Mouse (Mus musculus): Measurements from ENCODE around the gene Fam222b. TPM values are rescaled to one million over a fixed set of nuclear protein-coding genes. Genes with fewer than 3 reads are reported as not detected.
"Not testable (repeated sequence)": the region's sequence is repeated elsewhere in the genome, so short reads cannot be mapped to it uniquely, and the experiment has no call there.

The Fam222b gene
- polyA plus RNA-seq, 1 experiment from 2014 or later, result 15.7 TPM

GRCm38 (mm10) chr11:78122815-78123214, 28.4 kb downstream of the Fam222b start:
- WGBS, result 98% methylated on average over 4 of the region's 4 CpGs
- Histone ChIP-seq H3K9me3 (no peaks in the 10 kb centered on the region), H3K27me3 (no peaks in the 10 kb centered on the region), H3K9ac (no peak overlapping the region), H3K27ac (no peak overlapping the region), H3K4me2 (replicated peaks) (no peak overlapping the region), H3K4me1 (peaks cover 10% of the 10 kb centered on the region; the same call in 1 of the 2 replicates), H3K4me3 (no peak overlapping the region), H3K36me3 (no peaks in the 10 kb centered on the region)
- ATAC-seq (ENCODE audit: insufficient number of reproducible peaks, insufficient read depth, low FRiP score, low TSS enrichment), result no peak

- Histone ChIP-seq H3K9ac (no peak overlapping the region), H3K9me3 (no peaks in the 10 kb centered on the region), H3K36me3 (no peaks in the 10 kb centered on the region), H3K4me1 (peaks cover 8% of the 10 kb centered on the region; the same call in 1 of the 2 replicates), H3K27ac (no peak overlapping the region), H3K4me2 (replicated peaks) (no peak overlapping the region), H3K27me3 (no peaks in the 10 kb centered on the region), H3K4me3 (no peak overlapping the region)
- ATAC-seq (ENCODE audit: insufficient number of reproducible peaks, insufficient read depth, low FRiP score, low TSS enrichment), result no peak
Observed at GRCm38 (mm10) chr11:78123782-78124181, 29.3 kb downstream of the Fam222b start.

GRCm38 (mm10) chr11:78125691-78126090, 31.2 kb downstream of the Fam222b start:
- Histone ChIP-seq H3K9me3 (no peaks in the 10 kb centered on the region), H3K4me1 (peaks cover 3% of the 10 kb centered on the region; the same call in 1 of the 2 replicates), H3K4me3 (no peak overlapping the region), H3K4me2 (replicated peaks) (no peak overlapping the region), H3K27me3 (no peaks in the 10 kb centered on the region), H3K36me3 (no peaks in the 10 kb centered on the region), H3K9ac (no peak overlapping the region), H3K27ac (no peak overlapping the region)
- 78% methylated on average over 6 of the region's 6 CpGs for WGBS
- ATAC-seq (ENCODE audit: insufficient number of reproducible peaks, insufficient read depth, low FRiP score, low TSS enrichment), result no peak

- no peak overlapping the region for H3K9ac ChIP-seq
- peaks cover 3% of the 10 kb centered on the region; the same call in 1 of the 2 replicates for H3K4me1 ChIP-seq
- WGBS, result 74% methylated on average over 4 of the region's 4 CpGs
- no peaks in the 10 kb centered on the region for H3K9me3 ChIP-seq
- H3K4me2 ChIP-seq (replicated peaks), result no peak overlapping the region
- no peaks in the 10 kb centered on the region for H3K36me3 ChIP-seq
- no peak for ATAC-seq (ENCODE audit: insufficient number of reproducible peaks, insufficient read depth, low FRiP score, low TSS enrichment)
- H3K4me3 ChIP-seq, result no peak overlapping the region
- no peaks in the 10 kb centered on the region for H3K27me3 ChIP-seq
- H3K27ac ChIP-seq, result no peak overlapping the region
Observed at GRCm38 (mm10) chr11:78126739-78127138, 32.3 kb downstream of the Fam222b start.

DNA sequence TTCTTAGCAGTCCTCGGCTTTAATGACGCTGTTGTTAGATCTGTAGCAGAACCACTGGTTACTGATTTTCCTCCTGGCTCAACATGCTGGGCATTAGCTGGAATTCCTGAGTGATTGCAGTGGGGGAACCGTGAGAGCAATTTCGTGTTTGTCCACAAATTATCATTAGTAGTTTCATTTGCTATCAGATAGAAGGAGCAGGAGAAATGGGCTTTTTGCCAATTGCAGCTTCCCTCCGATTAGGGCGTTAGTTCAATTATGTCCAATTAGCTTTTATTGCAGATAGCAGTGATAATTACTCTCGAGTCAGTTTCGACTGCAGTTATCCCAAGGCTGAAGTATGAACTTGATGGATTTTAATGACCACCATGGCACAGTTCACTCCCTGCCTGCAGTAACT, 35.0 kb downstream of the Fam222b start:
- no peak overlapping the region for H3K27ac ChIP-seq
- no peak overlapping the region for H3K4me3 ChIP-seq
- H3K9ac ChIP-seq, result no peak overlapping the region
- H3K9me3 ChIP-seq, result no peaks in the 10 kb centered on the region
- whole genome bisulfite sequencing, result 72% methylated on average over 8 of the region's 8 CpGs
- peaks cover 3% of the 10 kb centered on the region; the same call in 1 of the 2 replicates for H3K4me1 ChIP-seq
- H3K4me2 ChIP-seq (replicated peaks), result no peak overlapping the region
- H3K27me3 ChIP-seq, result no peaks in the 10 kb centered on the region
- no peaks in the 10 kb centered on the region for H3K36me3 ChIP-seq
- no peak for ATAC-seq (ENCODE audit: insufficient number of reproducible peaks, insufficient read depth, low FRiP score, low TSS enrichment)

DNA sequence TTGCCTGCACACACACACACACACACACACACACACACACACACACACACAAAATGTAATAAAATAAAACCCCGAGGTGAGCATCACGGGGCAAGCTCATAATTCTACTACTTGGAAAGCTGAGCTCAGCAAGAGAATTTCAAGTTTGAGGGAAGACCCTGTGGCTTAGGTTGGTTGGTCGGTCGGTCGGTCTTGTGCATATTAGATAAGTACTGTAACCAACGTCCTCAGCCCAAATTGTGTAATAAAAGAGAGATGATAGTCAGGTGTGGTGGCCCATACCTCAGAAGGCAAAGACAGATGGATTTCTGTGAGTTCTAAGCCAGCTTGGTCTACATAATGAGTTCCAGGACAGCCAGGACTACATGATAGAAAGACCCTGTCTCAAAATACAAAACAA, 39.5 kb downstream of the Fam222b start:
- Histone ChIP-seq H3K9me3 (no peaks in the 10 kb centered on the region), H3K4me3 (no peak overlapping the region), H3K4me2 (replicated peaks) (no peak overlapping the region), H3K9ac (no peak overlapping the region), H3K36me3 (no peaks in the 10 kb centered on the region), H3K27ac (no peak overlapping the region), H3K4me1 (no peaks in the 10 kb centered on the region), H3K27me3 (no peaks in the 10 kb centered on the region)
- ATAC-seq (ENCODE audit: insufficient number of reproducible peaks, insufficient read depth, low FRiP score, low TSS enrichment), result no peak
- 89% methylated on average over 6 of the region's 6 CpGs for WGBS

DNA sequence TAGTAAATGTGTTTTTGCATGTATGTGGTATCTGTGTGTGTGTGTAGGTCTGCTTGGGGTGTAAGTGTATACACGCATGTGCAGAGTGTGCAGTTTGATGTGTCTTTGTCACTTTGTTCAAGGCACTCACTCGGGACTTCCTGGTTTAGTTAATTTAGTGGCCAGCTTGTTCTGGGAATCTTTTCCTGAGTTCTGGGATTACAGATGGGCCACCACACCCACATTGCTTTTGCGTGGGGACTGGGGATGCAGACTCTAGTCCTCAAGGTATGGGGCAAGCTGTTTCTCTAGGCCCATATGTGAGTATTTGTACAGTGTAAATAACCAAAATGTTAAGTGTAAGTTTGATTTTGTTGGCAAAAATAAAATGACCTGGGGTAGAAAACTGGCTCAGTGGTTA, 39.9 kb downstream of the Fam222b start:
- Histone ChIP-seq H3K9ac (no peak overlapping the region), H3K36me3 (no peaks in the 10 kb centered on the region), H3K4me2 (replicated peaks) (no peak overlapping the region), H3K27me3 (no peaks in the 10 kb centered on the region), H3K27ac (no peak overlapping the region), H3K9me3 (no peaks in the 10 kb centered on the region), H3K4me1 (no peaks in the 10 kb centered on the region), H3K4me3 (no peak overlapping the region)
- no peak for ATAC-seq (ENCODE audit: insufficient number of reproducible peaks, insufficient read depth, low FRiP score, low TSS enrichment)
- 82% methylated on average over 3 of the region's 3 CpGs for WGBS

- not testable (repeated sequence) for H3K4me1 ChIP-seq; H3K36me3 ChIP-seq; H3K9ac ChIP-seq; H3K4me2 ChIP-seq (replicated peaks); H3K27ac ChIP-seq; ATAC-seq (ENCODE audit: insufficient number of reproducible peaks, insufficient read depth, low FRiP score, low TSS enrichment); H3K9me3 ChIP-seq; H3K27me3 ChIP-seq; H3K4me3 ChIP-seq
- WGBS, result 90% methylated on average over 7 of the region's 7 CpGs
Observed at GRCm38 (mm10) chr11:78135314-78135713, 40.9 kb downstream of the Fam222b start.

DNA sequence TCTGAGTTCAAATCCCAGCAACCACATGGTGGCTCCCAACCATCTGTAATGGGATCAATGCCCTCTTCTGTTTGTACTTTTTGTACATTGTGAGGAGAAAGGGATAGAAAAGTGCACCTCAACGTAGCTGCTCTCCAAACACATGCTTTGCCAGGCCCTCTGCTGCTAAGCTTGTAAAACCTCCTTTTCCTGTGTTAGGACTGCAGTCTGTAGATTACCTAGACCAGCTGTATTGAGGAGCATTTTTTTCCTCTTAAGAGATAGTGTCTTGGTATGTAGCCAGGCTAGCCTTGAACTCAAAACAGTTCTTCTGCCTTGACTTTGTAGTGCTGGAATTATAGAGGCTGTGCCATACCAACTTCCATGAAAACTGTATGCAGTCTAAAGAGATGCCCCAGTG, 41.7 kb downstream of the Fam222b start:
- no peak overlapping the region for H3K9ac ChIP-seq
- H3K4me3 ChIP-seq, result no peak overlapping the region
- no peak overlapping the region for H3K27ac ChIP-seq
- ATAC-seq (ENCODE audit: insufficient number of reproducible peaks, insufficient read depth, low FRiP score, low TSS enrichment), result no peak
- no peaks in the 10 kb centered on the region for H3K9me3 ChIP-seq
- H3K4me2 ChIP-seq (replicated peaks), result no peak overlapping the region
- H3K4me1 ChIP-seq, result no peaks in the 10 kb centered on the region
- H3K27me3 ChIP-seq, result no peaks in the 10 kb centered on the region
- WGBS, result 86% methylated on average over 1 of the region's 1 CpGs
- no peaks in the 10 kb centered on the region for H3K36me3 ChIP-seq

- no peak overlapping the region for H3K27ac ChIP-seq
- no peaks in the 10 kb centered on the region for H3K36me3 ChIP-seq
- 80% methylated on average over 4 of the region's 4 CpGs for WGBS
- no peaks in the 10 kb centered on the region for H3K9me3 ChIP-seq
- no peaks in the 10 kb centered on the region for H3K4me1 ChIP-seq
- H3K4me3 ChIP-seq, result no peak overlapping the region
- no peak overlapping the region for H3K4me2 ChIP-seq (replicated peaks)
- no peak overlapping the region for H3K9ac ChIP-seq
- H3K27me3 ChIP-seq, result no peaks in the 10 kb centered on the region
- ATAC-seq (ENCODE audit: insufficient number of reproducible peaks, insufficient read depth, low FRiP score, low TSS enrichment), result no peak
Observed at GRCm38 (mm10) chr11:78137584-78137983, 43.1 kb downstream of the Fam222b start.

GRCm38 (mm10) chr11:78138023-78138422, 43.6 kb downstream of the Fam222b start:
- no peaks in the 10 kb centered on the region for H3K4me1 ChIP-seq
- no peaks in the 10 kb centered on the region for H3K9me3 ChIP-seq
- no peak overlapping the region for H3K4me3 ChIP-seq
- H3K27ac ChIP-seq, result no peak overlapping the region
- H3K36me3 ChIP-seq, result peaks cover 2% of the 10 kb centered on the region; the same call in 1 of the 2 replicates
- no peak overlapping the region for H3K9ac ChIP-seq
- no peak for ATAC-seq (ENCODE audit: insufficient number of reproducible peaks, insufficient read depth, low FRiP score, low TSS enrichment)
- H3K4me2 ChIP-seq (replicated peaks), result no peak overlapping the region
- 93% methylated on average over 3 of the region's 3 CpGs for WGBS
- H3K27me3 ChIP-seq, result no peaks in the 10 kb centered on the region

DNA sequence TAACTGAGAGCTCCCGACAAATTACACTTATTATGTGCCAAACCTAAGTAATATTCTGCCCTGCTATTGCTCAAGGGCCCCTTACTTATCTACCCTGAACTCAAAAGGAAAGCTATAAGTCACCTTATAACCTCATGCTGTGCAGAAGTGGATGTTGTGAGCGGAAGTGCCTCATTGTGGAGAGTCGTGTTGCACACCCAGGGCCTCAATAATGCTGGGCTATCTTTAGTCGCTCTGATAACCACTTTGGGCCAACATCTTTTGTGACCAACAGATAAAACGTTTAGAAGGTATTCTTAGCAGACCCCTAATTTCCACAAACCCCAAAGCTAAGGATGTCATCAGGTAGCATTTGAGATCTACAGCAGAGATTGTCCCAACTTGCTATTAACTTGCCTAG, 46.2 kb downstream of the Fam222b start:
- H3K4me2 ChIP-seq (replicated peaks), result no peak overlapping the region
- WGBS, result 83% methylated on average over 5 of the region's 5 CpGs
- no peak overlapping the region for H3K9ac ChIP-seq
- no peak overlapping the region for H3K4me3 ChIP-seq
- H3K27ac ChIP-seq, result no peak overlapping the region
- no peaks in the 10 kb centered on the region for H3K9me3 ChIP-seq
- ATAC-seq (ENCODE audit: insufficient number of reproducible peaks, insufficient read depth, low FRiP score, low TSS enrichment), result no peak
- H3K27me3 ChIP-seq, result no peaks in the 10 kb centered on the region
- H3K36me3 ChIP-seq, result peaks cover 27% of the 10 kb centered on the region
- H3K4me1 ChIP-seq, result no peaks in the 10 kb centered on the region

- Histone ChIP-seq H3K27me3 (no peaks in the 10 kb centered on the region), H3K4me3 (no peak overlapping the region), H3K9me3 (no peaks in the 10 kb centered on the region), H3K4me2 (replicated peaks) (no peak overlapping the region), H3K36me3 (peaks cover 48% of the 10 kb centered on the region), H3K9ac (no peak overlapping the region), H3K27ac (no peak overlapping the region), H3K4me1 (no peaks in the 10 kb centered on the region)
- ATAC-seq (ENCODE audit: insufficient number of reproducible peaks, insufficient read depth, low FRiP score, low TSS enrichment), result no peak
- WGBS, result 83% methylated on average over 2 of the region's 2 CpGs
Observed at GRCm38 (mm10) chr11:78143520-78143919, 49.1 kb downstream of the Fam222b start.

Data from embryonic facial prominence, embryonic 12.5 days (tissue).